Mouse (Mus musculus): ENCODE results near the gene Mettl16.

Mettl16 gene

GRCm38 (mm10) chr11:74770595-74771207 is at the start of gene Mettl16:
Mettl16 (plus strand) TSS chr11:74770830.
- DNase-seq (ENCODE audit: low spot score): peak; percentile 96

DNA sequence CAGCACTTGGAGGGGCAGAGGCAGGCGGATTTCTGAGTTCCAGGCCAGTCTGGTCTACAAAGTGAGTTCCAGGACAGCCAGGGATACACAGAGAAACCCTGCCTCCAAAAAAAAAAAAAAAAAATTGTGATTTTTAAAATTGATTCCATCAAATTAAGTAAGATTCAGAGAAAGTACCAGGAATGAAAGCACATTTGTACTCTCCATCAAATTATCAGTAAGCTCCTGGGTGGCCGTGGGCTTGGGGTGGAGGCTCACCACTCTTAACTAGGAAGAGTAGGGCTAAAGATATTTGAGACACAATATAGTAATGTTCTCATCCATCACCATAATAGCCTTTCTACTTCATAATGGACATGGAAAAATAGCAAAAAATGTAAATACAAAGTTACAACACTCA is 49.5 kb upstream of the Mettl16 start:
- DNase-seq (ENCODE audit: low spot score): no peak

GRCm38 (mm10) chr11:74721971-74722370 is 48.7 kb upstream of the Mettl16 start:
- DNase-seq (ENCODE audit: low spot score): no peak

DNA sequence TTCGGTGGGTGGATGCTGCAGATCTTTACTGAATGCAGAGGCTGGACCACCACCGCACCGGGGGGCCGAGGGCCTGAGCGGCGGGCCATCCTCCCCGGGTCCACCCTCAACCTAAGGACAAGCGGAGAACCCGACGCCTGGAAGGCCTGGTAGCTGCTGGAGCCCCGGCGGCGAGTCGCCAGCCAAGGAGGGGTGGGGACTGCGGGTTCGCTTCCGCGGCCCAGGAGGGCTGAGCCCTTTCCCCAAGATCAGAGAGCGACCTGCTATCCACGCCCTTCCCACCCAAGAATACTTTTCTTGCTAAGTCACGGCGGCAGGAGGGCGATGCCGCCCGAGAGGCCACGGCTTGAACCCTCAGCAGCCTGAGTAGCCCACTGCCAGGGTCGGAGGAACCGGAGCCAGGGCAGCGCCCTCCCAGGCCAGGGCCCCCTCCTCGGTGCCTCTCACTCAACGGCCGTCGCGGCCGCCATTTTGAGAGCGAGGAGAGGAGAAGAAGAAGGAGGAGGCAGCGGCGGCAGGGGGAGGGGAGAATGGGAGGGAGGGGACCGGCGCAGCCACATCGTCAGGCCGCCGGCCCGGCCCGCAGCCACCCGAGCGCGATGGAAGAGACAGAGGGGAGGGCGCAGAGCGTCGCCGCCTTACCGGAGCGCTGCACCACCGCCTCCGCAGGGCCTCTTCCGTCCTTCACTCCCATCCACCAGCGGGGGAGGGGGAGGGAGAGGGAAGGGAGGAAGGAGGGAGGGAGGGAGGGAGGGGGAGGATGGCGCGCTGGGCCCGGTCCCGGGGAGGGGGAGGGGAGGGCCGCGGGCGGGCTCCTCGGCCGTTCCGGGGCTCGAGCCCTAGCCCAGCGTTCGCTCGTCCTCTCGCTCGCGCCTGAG is 47.0 kb upstream of the Mettl16 start:
- DNase-seq (ENCODE audit: low spot score): peak; percentile 84

DNA sequence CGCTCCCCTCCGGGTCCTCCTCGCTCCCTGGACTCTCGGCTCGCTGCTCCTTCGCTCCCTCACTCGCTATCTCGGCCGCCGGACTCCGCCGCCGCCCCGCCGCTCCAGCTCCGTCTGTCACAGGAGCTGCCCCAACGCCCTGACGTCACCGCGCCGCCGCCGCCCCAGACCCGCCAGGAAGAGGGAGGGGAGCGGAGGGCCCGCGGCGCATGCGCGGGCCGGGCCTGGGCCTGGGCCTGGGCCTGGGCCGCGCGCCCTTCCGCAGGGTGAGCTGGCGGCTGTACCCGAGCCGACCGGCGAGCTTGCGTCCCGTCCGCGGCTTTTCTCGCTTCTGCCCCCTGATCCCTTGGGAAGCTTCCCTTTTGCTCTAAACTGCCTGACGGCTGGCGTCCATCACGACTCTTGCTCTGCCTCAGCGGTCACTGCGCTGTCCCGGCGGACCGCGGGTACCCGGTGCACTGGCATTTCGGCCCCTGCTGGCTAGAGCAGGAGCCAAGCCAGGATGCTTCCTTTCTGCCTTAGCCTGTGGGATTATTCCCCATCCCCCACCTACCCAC is 46.3 kb upstream of the Mettl16 start, which contains the start of gene Pafah1b1:
TSS of gene Pafah1b1 (minus strand) at position 436 of the 557 bp plus-strand sequence.
- DNase-seq (ENCODE audit: low spot score): peak; percentile 97

DNA sequence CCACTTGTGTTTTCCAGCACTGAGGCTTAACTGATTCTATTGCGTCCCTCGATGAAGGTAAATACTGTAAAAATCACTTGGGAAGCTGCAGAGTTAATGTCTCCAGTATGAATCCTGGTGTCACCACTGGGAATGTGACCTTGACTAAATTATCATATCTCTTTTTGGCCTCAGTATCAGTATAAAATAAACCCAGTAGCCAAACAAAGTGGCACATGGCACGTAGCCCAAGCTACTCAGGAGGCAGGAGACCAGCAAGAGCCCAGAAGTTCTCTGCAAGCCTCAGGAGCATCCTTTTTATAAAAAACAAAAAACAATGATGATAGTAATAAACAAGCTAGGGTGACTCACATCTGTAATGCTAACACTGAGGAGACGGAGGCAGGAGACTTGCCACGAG is 45.4 kb upstream of the Mettl16 start:
- DNase-seq (ENCODE audit: low spot score): no peak

DNA sequence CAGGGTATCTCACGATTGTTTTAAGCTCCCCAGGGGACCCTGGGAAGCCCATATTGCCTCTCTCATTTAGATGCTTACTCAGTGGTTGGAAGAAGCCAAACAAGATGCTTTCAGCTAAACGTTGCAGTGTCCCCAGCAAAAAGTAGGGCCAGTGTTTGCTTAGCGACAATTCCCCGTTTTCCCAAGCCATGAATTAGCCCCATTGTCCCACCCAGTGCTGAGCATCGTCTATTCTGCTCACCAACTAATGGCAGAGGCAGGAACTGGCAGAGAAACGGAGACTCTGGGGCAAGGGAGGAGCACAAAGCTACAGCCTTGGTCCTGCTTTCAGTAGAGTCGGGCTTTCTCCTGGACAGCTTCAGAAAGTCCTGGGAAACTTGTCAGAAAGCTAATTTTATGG is 35.7 kb upstream of the Mettl16 start:
- DNase-seq (ENCODE audit: low spot score): no peak

DNA sequence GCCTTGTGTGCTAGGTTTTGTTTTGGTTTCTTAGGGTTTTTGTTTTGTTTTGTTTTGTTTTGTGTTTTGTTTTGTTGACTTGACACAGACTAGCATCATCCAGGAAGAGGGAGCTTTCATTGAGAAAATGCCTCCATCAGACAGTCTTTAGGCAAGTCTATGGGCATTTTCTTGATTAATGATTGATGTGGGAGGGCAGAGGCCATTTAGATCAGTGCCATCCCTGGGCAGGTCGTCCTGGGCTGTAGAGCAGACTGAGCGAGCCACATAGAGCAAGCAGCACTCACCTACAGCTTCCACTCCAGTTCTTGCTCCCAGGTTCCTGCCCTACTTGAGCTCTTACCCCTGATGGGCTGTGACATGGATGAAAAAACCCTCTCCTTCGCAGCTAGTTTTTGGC is 32.8 kb upstream of the Mettl16 start:
- DNase-seq (ENCODE audit: low spot score): no peak

DNA sequence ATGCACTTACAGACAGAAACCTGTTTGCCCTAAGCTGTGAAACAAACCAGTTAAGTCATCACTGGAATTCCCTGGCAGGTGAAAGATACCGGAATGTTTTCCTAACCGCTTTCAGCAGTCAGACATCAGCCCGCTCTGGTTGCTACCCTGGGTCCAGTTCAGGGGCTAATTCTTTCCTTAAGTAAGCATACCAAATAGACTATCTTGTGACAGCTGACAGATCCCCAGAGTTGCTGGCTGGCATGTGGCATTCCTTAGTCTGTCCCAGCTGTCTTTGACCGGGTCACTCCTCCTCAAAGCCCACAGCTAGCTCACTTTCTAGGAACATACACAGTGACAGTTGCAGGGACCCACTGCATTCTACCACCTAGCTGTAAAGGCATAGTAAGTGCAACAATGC is 22.6 kb upstream of the Mettl16 start:
- no peak for DNase-seq (ENCODE audit: low spot score)

GRCm38 (mm10) chr11:74749241-74749640 is 21.4 kb upstream of the Mettl16 start:
- no peak for DNase-seq (ENCODE audit: low spot score)

DNA sequence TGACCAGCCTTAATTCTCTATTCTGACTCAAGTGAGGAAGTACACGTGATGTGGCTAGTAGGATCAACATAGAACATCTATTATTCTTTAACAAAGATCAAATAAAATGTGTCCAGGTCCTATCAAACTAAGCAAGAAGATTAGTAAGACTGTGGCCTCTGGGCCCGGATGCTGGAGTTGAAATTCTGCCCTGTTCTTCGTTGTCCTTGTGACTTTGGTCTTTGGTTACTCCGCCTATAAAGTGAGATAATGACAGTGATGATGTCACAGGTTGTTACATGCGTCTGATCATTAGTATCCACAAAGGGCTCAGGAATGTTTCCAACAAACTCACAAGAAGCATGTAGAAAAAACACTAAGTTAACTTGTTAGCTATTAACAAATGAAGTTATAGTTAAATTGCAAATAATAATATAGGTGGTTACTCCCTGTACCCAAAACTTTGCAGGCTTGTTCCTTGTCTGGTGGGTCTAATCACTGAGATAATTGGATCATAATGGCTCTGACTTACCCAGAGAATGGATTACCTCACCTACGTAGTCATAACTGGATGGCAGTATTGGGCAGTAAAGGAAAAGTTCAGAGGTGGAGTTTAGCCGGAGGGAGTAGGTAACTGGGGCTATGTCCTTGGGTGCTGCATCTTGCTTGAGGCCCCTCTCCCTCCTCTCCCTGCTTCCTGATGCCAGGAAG is 19.8 kb upstream of the Mettl16 start:
- DNase-seq (ENCODE audit: low spot score): no peak

GRCm38 (mm10) chr11:74751352-74752066 is 19.1 kb upstream of the Mettl16 start:
- no peak for DNase-seq (ENCODE audit: low spot score)

GRCm38 (mm10) chr11:74756631-74757030 is 14.0 kb upstream of the Mettl16 start:
- no peak for DNase-seq (ENCODE audit: low spot score)

GRCm38 (mm10) chr11:74761011-74761705 is 9.5 kb upstream of the Mettl16 start:
- DNase-seq (ENCODE audit: low spot score): no peak

DNA sequence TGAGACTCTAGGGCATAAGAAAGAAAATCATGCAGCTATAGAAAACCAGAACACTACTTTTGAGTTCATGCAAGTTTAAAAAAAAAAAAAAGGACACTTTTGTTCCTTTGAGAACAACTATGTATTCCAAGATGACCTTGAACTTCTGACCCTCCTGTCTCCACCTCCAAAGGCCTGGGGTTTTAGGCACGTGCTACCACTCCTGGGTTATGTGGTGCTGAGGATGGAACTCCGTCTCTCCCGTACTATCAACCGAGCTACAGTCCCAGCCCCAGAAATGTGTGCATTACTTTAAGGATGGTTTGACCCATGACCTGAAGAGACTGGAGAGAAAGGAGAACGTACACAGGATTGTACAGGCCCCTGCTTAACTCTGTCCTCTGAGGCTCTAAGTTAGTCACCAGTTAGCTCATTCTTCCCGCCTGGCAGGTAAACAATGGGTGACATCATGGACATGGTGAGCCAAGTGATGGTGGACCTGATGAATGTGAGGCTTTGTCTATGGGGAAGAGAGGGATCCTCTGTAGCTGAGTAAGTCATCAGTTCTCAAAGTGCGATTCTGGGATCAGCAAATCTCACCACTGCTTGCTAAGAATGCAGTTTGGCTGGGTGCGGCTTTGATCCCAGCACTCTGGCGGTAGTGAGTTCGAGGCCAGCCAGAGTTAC is 6.5 kb upstream of the Mettl16 start:
- no peak for DNase-seq (ENCODE audit: low spot score)

- no peak for DNase-seq (ENCODE audit: low spot score)
Observed at GRCm38 (mm10) chr11:74767469-74767868, 3.2 kb upstream of the Mettl16 start.

DNA sequence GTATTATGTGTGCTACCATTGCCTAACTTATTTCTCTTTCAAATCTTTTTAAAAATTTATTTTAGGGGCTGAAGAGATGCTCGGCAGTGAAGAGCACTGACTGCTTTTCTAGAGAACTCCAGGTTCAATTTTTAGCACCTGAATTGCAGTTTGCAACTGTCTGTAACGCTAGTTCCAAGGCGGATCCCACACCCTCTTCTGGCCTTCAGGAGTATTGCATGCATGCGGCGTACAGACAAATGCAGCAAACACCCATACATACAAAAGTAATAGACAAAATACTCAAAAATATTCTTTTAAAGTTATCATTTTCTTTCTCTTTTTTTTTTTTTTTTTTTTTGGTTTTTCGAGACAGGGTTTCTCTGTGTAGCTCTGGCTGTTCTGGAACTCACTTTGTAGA is 2.6 kb upstream of the Mettl16 start:
- DNase-seq (ENCODE audit: low spot score): peak; percentile 60

DNA sequence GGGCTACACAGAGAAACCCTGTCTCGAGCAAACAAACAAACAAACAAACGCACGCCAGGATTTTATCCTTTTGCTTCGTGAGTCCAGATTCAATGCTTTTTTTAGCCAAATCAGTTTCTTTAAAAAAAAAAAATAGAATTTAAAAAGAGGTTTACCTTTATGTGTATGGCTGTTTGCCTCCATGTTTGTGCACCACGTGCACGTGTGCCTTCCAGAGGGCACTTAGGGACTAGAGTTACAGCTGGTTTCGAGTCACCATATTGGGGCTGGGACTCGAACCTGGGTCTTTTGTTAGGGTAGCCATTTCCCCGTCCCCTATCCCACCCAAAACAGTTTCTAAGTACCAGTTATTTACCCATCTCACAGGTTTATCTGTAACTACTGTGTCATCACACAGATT is 593 bp upstream of the Mettl16 start:
- no peak for DNase-seq (ENCODE audit: low spot score)

DNA sequence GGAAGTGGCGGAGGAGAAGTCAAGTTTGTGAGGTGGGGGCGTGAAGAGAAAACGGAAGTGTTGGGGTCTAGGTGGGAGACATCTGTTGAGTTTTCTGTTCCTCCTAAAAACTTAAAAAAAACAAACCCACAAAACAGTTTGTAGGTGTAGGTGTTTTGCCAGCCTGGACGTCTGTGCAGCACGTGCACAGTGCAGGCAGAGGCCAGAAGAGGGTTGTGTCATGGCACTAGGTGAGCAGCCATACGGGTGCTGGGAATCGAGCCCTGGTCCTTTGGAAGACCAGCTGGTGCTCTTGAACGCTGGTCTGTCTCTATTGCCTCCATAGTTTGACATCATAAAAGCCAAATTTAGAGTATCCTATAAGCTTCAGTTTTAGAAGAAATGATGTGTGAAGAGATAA is 604 bp downstream of the Mettl16 start:
- no peak for DNase-seq (ENCODE audit: low spot score)

GRCm38 (mm10) chr11:74771650-74772049 is 1.0 kb downstream of the Mettl16 start:
- DNase-seq (ENCODE audit: low spot score): no peak

GRCm38 (mm10) chr11:74772386-74772785 is 1.8 kb downstream of the Mettl16 start:
- DNase-seq (ENCODE audit: low spot score): no peak

Data from T-cell, adult 2 months (primary cell).